Mouse (Mus musculus): Measurements from ENCODE around the gene Gm38392. TPM values are rescaled to one million over a fixed set of nuclear protein-coding genes. Genes with fewer than 3 reads are reported as not detected.
"Not testable (repeated sequence)": the region's sequence is repeated elsewhere in the genome, so short reads cannot be mapped to it uniquely, and the experiment has no call there.

Gene Gm38392
- polyA plus RNA-seq, 1 experiment from 2014 or later, result not detected

DNA sequence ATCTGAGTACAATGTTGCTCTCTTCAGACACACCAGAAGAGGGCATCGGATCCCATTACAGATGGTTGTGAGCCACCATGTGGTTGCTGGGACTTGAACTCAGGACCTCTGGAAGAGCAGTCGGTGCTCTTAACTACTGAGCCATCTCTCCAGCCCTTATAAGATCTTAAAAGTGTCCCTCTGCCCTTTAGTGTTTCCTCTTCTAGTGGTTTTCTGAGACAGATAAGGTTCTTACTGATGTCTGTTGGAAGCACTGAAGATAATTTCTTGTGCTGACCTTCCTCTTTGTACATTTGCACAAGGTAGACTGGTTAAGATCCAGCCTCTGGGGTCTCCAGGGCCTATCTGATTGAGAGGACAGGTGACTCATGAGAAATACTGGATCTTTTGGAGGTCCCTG, 15.7 kb downstream of the Gm38392 start:
- not testable (repeated sequence) for H3K36me3 ChIP-seq (replicated peaks); H3K27me3 ChIP-seq (ENCODE audit: poor library complexity, severe bottlenecking); H3K4me3 ChIP-seq; H3K9me3 ChIP-seq; H3K27ac ChIP-seq; H3K4me1 ChIP-seq; DNase-seq (ENCODE audit: extremely low spot score, low spot score)
- 90% methylated on average over 2 of the region's 2 CpGs for WGBS

DNA sequence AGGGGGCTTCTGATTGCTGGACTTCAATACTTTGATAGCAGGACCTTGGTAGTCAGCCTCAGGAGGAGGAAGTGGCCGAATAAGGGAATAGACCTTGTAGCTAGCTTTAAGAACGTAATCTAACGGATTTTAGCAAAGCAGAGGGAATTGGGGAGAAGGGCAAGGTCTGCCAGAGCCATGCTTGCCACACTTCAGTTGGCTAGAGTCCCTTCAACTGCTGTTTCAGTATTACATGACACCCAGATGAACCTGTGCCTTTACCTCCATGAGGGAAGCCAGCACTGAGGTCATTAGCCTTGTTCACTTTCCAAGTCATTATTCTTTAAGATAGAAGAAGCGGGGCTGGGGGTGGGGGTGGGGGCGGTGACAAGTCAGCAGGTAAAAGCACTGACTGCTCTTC, 18.0 kb downstream of the Gm38392 start:
- Histone ChIP-seq H3K36me3 (replicated peaks) (no peaks in the 10 kb centered on the region), H3K27me3 (ENCODE audit: poor library complexity, severe bottlenecking) (no peaks in the 10 kb centered on the region), H3K4me3 (no peak overlapping the region), H3K9me3 (no peaks in the 10 kb centered on the region; the same call in 1 of the 2 replicates), H3K27ac (no peak overlapping the region), H3K4me1 (no peaks in the 10 kb centered on the region)
- no peak for DNase-seq (ENCODE audit: extremely low spot score, low spot score)
- 88% methylated on average over 5 of the region's 5 CpGs for WGBS

DNA sequence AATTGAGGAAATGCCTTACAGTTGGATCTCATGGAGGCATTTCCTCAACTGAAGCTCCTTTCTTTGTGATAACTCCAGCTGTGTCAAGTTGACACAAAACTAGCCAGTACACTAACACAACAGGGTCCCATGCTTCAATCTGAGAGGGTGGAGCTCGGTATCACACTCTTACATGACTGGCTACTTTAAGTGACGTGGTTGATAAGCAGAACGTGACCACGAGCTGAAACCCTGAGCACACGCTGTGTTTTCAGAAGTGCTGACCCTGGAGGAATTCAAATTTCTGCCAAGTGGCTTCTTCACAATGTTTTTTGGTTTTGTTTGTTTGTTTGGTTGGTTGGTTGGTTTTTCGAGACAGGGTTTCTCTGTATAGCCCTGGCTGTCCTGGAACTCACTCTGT, 19.0 kb downstream of the Gm38392 start:
- H3K36me3 ChIP-seq (replicated peaks); H3K27ac ChIP-seq; H3K9me3 ChIP-seq; H3K4me3 ChIP-seq; H3K4me1 ChIP-seq; DNase-seq (ENCODE audit: extremely low spot score, low spot score); H3K27me3 ChIP-seq (ENCODE audit: poor library complexity, severe bottlenecking): not testable (repeated sequence)
- 84% methylated on average over 6 of the region's 6 CpGs for WGBS

DNA sequence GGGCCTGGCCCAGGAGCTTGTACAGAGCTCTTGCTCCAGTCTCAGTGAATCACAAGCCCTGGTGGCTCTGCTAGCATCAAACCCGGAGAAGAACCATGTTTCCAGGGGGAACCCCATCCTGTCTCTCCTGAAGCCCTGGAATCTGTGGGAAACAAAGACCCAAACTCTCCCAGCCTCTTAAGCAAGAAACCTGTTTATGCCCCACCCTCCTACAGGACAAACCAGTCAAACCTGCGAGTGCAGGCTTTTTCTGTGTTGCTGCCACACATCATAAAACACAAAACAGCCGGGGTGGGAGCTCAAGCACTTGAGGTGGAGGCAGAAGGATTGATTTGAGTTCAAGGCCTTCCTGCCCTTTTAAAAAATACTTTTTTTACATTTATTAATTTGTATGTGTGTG, 24.7 kb downstream of the Gm38392 start:
- Histone ChIP-seq H3K4me3 (no peak overlapping the region), H3K4me1 (no peaks in the 10 kb centered on the region), H3K27ac (no peak overlapping the region), H3K9me3 (no peaks in the 10 kb centered on the region; the same call in 1 of the 2 replicates), H3K27me3 (ENCODE audit: poor library complexity, severe bottlenecking) (0 out of 2 replicates have a peak, but pooled peaks cover 5% of the 10 kb centered on the region), H3K36me3 (replicated peaks) (no peaks in the 10 kb centered on the region)
- WGBS, result 81% methylated on average over 3 of the region's 3 CpGs
- no peak for DNase-seq (ENCODE audit: extremely low spot score, low spot score)

DNA sequence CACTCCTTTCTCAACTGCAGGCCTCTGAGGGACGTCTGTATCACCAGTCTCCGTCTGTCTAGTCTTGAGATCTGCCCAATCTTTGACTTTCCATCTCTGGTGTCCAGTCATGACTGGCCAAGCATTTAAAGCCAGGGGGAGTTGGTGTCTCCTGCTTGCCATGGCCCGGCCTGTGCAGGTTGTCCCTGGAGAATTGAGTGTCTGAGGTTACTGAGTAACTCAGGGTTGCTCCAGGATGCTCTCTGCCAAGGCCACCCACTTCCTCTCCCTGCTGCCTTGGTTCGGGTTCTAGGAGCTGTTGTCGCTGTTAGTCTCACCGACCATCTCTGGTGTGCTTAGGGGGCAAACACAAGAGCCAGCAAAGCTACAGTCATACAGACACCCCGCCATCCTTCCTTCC, 30.6 kb downstream of the Gm38392 start:
- Histone ChIP-seq H3K27ac (no peak overlapping the region), H3K36me3 (replicated peaks) (no peaks in the 10 kb centered on the region), H3K4me3 (no peak overlapping the region), H3K4me1 (peaks cover 17% of the 10 kb centered on the region), H3K27me3 (ENCODE audit: poor library complexity, severe bottlenecking) (peaks cover 64% of the 10 kb centered on the region), H3K9me3 (no peaks in the 10 kb centered on the region)
- no peak for DNase-seq (ENCODE audit: extremely low spot score, low spot score)
- 91% methylated on average over 7 of the region's 7 CpGs for WGBS

DNA sequence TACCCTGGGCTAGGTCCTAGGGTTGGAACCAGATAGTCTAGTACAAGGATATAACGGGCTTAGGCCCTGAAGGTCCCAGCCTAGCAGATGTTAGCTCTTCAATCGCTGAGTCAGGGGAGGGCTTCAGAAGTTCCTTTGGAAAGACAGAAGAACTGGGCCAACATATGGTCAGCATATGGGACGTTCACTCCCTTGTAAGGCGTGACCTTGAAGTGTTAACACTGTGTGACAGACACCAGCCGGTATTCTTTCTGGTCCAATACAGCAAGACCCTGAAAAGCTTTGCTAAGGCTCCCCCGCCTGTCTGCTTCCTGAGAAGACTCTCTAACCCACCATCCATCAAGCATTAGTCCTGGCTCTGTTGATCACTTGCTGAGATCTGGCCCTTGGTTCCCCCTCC, 31.1 kb downstream of the Gm38392 start:
- no peak overlapping the region for H3K4me3 ChIP-seq
- H3K27me3 ChIP-seq (ENCODE audit: poor library complexity, severe bottlenecking), result peaks cover 64% of the 10 kb centered on the region
- no peaks in the 10 kb centered on the region for H3K36me3 ChIP-seq (replicated peaks)

DNA sequence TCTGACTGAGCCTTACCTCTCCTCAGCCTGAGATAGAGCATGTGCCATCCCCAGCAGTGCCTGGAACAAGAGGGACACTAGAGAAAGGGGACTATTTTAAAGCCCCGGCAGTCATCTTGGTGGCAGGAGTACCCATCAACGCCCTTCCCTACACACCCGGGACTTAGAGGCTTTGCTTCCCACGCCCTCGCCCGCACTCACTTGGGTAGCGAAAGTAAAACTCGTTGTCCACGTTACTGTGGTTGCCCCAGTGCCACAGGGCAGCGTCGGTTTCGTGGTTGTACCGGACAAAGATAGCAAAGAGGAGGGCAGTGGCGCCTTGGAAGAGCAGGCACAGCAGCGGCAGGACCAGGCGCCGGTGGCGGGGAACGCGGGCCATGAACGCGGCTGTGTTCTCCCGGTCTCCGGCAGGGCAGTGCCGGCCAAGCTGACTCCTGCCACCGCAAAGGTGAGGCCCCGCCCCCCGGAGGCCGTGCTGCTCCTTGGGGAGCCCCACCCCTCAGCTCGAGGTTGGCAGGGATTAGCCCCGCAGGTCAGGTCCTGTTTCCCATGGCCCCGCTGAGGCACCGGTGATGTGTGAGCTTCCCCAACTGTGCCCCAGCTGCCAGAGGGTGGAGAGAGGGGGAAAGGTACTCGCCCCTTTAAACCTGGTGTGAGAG, 32.6 kb downstream of the Gm38392 start, which contains the start of gene Rhbg:
Rhbg (minus strand) TSS at position 442 of the 659 bp plus-strand sequence.
- Histone ChIP-seq H3K36me3 (replicated peaks) (no peaks in the 10 kb centered on the region), H3K9me3 (no peaks in the 10 kb centered on the region), H3K27ac (peak within 1 kb of the TSS; percentile 74), H3K4me1 (peaks cover 17% of the 10 kb centered on the region), H3K27me3 (ENCODE audit: poor library complexity, severe bottlenecking) (peaks cover 64% of the 10 kb centered on the region), H3K4me3 (peak within 1 kb of the TSS; percentile 54)
- DNase-seq (ENCODE audit: extremely low spot score, low spot score), result no peak
- WGBS, result 2% methylated on average over 34 of the region's 34 CpGs

More for the DNA sequence above, 31.1 kb downstream of the Gm38392 start:
- WGBS, result 84% methylated on average over 6 of the region's 6 CpGs
- DNase-seq (ENCODE audit: extremely low spot score, low spot score), result no peak
- Histone ChIP-seq H3K4me1 (peaks cover 17% of the 10 kb centered on the region), H3K27ac (no peak overlapping the region), H3K9me3 (no peaks in the 10 kb centered on the region)

DNA sequence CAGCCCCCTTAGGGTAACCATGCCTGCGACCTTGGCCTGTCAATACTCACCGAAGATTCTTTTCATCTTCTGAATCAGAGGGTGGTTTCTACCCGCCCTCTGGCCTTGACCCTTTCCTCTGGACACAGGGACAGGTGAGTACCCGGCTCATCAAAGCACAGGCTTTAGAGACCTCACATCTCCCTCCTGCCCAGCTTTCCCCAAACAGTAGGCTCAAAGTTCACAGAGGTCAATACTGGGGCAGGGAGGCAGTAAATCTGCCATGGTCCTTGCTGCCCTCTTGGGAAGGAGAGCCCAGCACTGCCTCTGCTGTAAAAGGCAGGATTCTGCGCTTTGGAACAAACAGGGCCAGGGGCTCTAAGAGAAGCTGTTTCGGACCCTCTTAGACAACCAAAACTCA, 34.3 kb downstream of the Gm38392 start:
- H3K27me3 ChIP-seq (ENCODE audit: poor library complexity, severe bottlenecking), result peaks cover 74% of the 10 kb centered on the region
- H3K4me1 ChIP-seq, result peaks cover 33% of the 10 kb centered on the region
- DNase-seq (ENCODE audit: extremely low spot score, low spot score), result no peak
- H3K4me3 ChIP-seq, result no peak overlapping the region
- H3K27ac ChIP-seq, result no peak overlapping the region
- no peaks in the 10 kb centered on the region for H3K9me3 ChIP-seq
- no peaks in the 10 kb centered on the region for H3K36me3 ChIP-seq (replicated peaks)
- WGBS, result 82% methylated on average over 6 of the region's 6 CpGs

DNA sequence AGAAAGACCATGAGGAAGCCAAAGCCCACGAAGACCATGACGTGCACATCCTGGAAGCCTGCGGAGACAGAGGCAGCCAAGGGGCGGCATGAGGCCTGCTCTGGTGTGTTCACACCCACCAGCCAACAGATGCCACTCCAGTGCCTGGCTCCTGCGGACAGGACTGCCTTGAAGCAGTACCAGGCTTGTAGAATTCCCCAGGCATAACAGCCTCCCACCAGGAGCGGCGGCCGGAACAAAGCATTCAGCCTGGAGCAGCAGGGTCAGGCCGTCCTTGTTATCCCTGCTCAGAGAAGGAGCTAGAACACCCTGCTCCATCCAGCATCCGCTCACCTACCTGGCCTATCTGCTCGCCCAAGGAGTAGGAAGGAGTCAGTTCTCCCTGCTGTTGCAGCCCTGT, 38.6 kb downstream of the Gm38392 start:
- Histone ChIP-seq H3K9me3 (no peaks in the 10 kb centered on the region), H3K27ac (peak overlapping the region; percentile 42), H3K4me1 (peaks cover 37% of the 10 kb centered on the region), H3K36me3 (replicated peaks) (no peaks in the 10 kb centered on the region), H3K4me3 (no peak overlapping the region), H3K27me3 (ENCODE audit: poor library complexity, severe bottlenecking) (peaks cover 75% of the 10 kb centered on the region)
- no peak for DNase-seq (ENCODE audit: extremely low spot score, low spot score)
- WGBS, result 65% methylated on average over 11 of the region's 11 CpGs

DNA sequence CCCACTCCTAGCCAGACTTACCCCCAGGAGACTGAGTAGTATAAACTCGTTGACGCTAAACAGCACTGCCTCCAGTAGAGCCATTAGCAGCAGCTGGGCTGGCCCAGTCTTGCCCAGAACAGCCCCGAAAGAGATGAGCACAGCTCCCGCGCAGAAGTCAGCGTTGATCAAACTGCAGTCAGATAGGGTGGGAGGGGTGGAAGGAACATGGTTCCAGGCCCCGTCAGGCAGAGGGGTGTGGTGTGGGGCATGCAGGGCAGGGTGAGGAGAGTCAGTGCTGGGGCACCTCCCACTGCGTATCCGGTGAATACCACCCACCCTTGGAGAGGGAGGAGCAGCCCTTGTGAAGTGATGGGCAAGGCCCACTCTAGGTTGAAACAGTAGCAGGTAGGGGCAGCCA, 39.3 kb downstream of the Gm38392 start:
- H3K27me3 ChIP-seq (ENCODE audit: poor library complexity, severe bottlenecking), result peaks cover 75% of the 10 kb centered on the region

DNA sequence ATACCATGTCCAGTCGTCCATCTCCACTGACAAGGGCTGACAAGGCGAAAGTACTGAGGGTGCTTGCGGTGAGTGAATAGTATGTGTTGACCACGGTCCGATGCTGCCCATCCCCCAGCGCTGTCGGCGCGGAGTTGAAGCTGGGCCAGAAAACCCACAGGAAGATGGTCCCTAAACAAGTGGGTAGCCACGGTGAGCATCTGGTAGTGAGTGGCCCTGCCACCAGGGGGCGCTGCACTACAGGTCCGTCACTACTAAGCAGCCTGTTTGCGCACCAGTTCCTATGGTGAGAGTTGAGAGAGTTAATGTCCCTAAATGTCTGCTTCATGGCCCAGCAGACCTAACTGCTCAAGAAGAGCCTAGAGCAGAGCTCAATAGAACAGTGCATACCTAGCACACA, 41.2 kb downstream of the Gm38392 start:
- Histone ChIP-seq H3K36me3 (replicated peaks) (no peaks in the 10 kb centered on the region), H3K27ac (0 out of 2 replicates have a peak overlapping the region, but pooled peaks have one; percentile 12), H3K27me3 (ENCODE audit: poor library complexity, severe bottlenecking) (peaks cover 81% of the 10 kb centered on the region), H3K4me3 (no peak overlapping the region), H3K4me1 (peaks cover 63% of the 10 kb centered on the region), H3K9me3 (no peaks in the 10 kb centered on the region)
- DNase-seq (ENCODE audit: extremely low spot score, low spot score), result peak; percentile 74
- WGBS, result 22% methylated on average over 13 of the region's 13 CpGs

More for the DNA sequence above, 39.3 kb downstream of the Gm38392 start:
- 76% methylated on average over 9 of the region's 9 CpGs for WGBS
- Histone ChIP-seq H3K4me1 (peaks cover 45% of the 10 kb centered on the region), H3K36me3 (replicated peaks) (no peaks in the 10 kb centered on the region), H3K9me3 (no peaks in the 10 kb centered on the region), H3K27ac (peak overlapping the region; percentile 42), H3K4me3 (no peak overlapping the region)
- DNase-seq (ENCODE audit: extremely low spot score, low spot score), result no peak

DNA sequence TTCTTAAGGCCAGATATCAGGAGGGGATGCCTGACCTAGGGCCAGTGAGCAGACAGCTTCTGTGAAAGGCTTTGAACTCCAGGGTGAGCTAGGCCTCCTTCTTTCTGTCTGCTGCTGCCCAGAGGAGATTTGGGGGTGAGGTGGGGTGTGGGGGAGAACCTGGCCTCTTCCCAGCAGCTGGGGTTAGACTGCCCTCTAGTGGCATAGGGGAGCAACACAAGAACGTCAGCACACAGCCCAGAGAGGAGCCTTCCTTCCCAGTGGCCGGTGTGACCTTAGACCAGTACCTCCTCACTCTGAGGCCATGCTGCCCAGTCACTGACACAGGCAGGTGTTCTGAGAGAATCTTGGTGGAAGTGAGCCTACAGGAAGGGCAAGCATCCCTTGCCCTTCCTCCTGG, 42.9 kb downstream of the Gm38392 start:
- peaks cover 77% of the 10 kb centered on the region for H3K4me1 ChIP-seq
- peak overlapping the region; percentile 88; the same call in 1 of the 2 replicates for H3K27ac ChIP-seq
- WGBS, result 19% methylated on average over 2 of the region's 2 CpGs
- H3K4me3 ChIP-seq, result no peak overlapping the region; the same call in 1 of the 2 replicates
- no peaks in the 10 kb centered on the region for H3K9me3 ChIP-seq
- DNase-seq (ENCODE audit: extremely low spot score, low spot score), result peak; percentile 75
- peaks cover 99% of the 10 kb centered on the region for H3K27me3 ChIP-seq (ENCODE audit: poor library complexity, severe bottlenecking)
- no peaks in the 10 kb centered on the region for H3K36me3 ChIP-seq (replicated peaks)

DNA sequence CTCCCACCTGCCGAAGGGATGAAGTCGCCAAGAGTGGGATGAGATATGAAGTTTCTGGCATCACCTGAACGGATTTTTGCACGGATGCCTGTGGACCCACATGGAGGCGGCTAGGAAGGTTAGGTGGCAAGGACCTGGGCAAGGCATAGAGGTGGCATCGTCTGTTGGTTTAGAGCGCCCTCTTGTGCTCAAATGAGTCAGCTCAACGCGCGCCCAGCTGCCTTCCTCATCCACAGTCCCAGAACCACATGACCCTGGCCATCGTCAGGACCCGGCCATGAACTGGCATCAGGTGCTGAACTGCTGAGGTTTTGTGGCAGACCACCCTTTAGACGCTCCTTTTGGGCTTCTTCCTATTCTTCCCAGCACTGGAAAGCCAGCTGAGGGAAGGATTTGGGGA, 44.5 kb downstream of the Gm38392 start:
- DNase-seq (ENCODE audit: extremely low spot score, low spot score), result peak; percentile 84
- WGBS, result 2% methylated on average over 13 of the region's 13 CpGs
- peak overlapping the region; percentile 25; the same call in 1 of the 2 replicates for H3K4me3 ChIP-seq
- H3K27ac ChIP-seq, result peak overlapping the region; percentile 88
- no peaks in the 10 kb centered on the region for H3K9me3 ChIP-seq
- H3K27me3 ChIP-seq (ENCODE audit: poor library complexity, severe bottlenecking), result peaks cover 100% of the 10 kb centered on the region
- no peaks in the 10 kb centered on the region for H3K36me3 ChIP-seq (replicated peaks)
- peaks cover 78% of the 10 kb centered on the region for H3K4me1 ChIP-seq
